Mouse (Mus musculus): Measurements from ENCODE around the gene Lancl1. TPM values are rescaled to one million over a fixed set of nuclear protein-coding genes. Genes with fewer than 3 reads are reported as not detected.

The Lancl1 gene
- polyA plus RNA-seq, 1 experiment: 39.5 TPM

DNA sequence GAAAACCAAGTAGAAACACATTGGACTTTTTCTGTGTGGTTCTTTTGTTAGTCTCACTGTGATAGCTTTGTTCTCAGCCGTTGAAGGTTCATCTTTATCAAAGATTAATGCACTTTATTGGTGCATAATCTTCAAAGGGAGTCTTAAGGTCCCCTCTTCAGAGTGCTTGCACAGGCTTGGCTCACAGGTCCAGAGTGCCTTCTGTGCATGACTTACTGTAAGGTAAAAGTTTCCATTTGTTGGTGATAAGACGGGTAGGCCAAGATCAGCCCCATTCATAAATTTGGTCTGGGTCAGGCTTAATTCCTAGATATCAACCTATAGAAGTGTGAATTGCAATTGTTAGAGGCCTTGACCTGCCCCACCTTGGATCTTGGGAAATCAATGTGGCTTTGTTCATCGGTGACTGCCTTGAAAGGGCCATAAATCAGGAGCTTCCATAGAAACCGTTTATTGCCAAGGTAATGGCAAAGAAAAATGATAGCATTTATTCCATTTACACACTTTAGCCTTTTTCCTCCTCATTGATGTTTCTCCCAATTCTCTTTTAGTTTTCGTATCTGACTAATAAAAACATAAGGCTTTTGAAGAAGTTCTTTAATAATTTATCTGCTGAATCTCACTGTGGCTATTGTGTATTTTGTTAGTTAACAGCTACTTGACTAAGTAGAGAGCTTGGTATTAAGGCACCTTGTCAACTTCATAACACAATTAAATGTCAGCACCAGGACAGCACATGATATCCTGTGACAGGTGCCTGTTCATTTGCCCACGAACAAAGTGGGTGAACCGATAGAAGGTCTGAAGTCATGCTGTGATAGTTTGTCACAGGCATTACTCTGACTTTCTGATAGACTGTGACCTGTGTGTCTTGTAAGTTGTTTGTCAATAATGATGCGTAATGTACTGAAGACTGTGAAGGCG is 26.9 kb upstream of the Lancl1 start:
- Histone ChIP-seq H3K4me3 (ENCODE audit: insufficient read depth, poor library complexity, severe bottlenecking) (no peak overlapping the region), H3K27me3 (ENCODE audit: control insufficient read depth, insufficient read depth, insufficient read length) (no peaks in the 10 kb centered on the region), H3K79me3 (ENCODE audit: low read depth) (no peaks in the 10 kb centered on the region), H3K79me2 (ENCODE audit: control insufficient read depth, insufficient read depth) (no peaks in the 10 kb centered on the region), H3ac (ENCODE audit: control insufficient read depth, insufficient read length, low read depth) (no peak overlapping the region), H3K36me3 (ENCODE audit: control insufficient read depth, insufficient read depth) (no peaks in the 10 kb centered on the region)
- TF ChIP-seq FOSL1 (IDR thresholded peaks at IDR 0.05; ENCODE audit: insufficient read depth, low read length, poor library complexity, severe bottlenecking) (no peak), MYOD1 (IDR thresholded peaks at IDR 0.05; ENCODE audit: control insufficient read depth, insufficient read length, low read depth) (no peak), CEBPB (IDR thresholded peaks at IDR 0.05; ENCODE audit: low read depth) (no peak), MAX (IDR thresholded peaks at IDR 0.05) (no peak), USF1 (IDR thresholded peaks at IDR 0.05; ENCODE audit: low read depth) (no peak), MYOG (IDR thresholded peaks at IDR 0.05; ENCODE audit: control insufficient read depth, extremely low read depth, insufficient read length) (no peak), CTCF (IDR thresholded peaks at IDR 0.05; ENCODE audit: control insufficient read depth, insufficient read depth, insufficient read length) (no peak)

DNA sequence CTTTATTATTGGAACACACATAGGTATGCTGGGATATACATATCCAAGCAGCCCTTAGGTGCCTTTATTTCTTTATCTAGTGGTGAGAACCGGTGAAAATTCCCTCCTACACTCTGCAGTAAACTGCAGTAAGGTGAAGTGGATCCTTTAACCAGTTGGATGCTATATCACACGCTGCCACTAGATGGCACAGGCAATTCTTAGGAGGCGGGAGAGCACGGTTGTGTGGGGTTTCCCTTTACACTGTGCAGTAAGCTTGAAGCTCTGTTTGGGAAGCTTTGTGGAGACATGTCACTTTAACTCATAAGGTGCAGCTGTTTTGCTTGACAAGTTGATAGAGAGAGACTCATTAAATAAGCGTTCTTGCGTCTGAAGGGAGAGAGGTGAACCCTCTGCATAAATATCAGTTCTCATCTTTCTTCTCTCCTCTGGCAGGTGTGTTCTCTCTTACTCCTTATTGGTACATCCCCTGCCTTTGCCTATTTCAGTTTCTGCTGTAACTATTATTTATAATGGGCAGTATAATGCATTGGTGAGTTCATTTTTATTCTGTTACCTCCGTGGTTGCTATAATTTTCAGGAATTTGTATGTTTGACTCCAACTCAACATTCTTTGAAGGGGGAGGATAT is 22.9 kb upstream of the Lancl1 start:
- TF ChIP-seq MYOG (IDR thresholded peaks at IDR 0.05; ENCODE audit: control insufficient read depth, extremely low read depth, insufficient read length) (no peak), CEBPB (IDR thresholded peaks at IDR 0.05; ENCODE audit: low read depth) (no peak), MAX (IDR thresholded peaks at IDR 0.05) (no peak), CTCF (IDR thresholded peaks at IDR 0.05; ENCODE audit: control insufficient read depth, insufficient read depth, insufficient read length) (peak; percentile 25), MYOD1 (IDR thresholded peaks at IDR 0.05; ENCODE audit: control insufficient read depth, insufficient read length, low read depth) (no peak), FOSL1 (IDR thresholded peaks at IDR 0.05; ENCODE audit: insufficient read depth, low read length, poor library complexity, severe bottlenecking) (no peak), USF1 (IDR thresholded peaks at IDR 0.05; ENCODE audit: low read depth) (no peak)
- Histone ChIP-seq H3K27me3 (ENCODE audit: control insufficient read depth, insufficient read depth, insufficient read length) (no peaks in the 10 kb centered on the region), H3ac (ENCODE audit: control insufficient read depth, insufficient read length, low read depth) (no peak overlapping the region), H3K79me3 (ENCODE audit: low read depth) (no peaks in the 10 kb centered on the region), H3K36me3 (ENCODE audit: control insufficient read depth, insufficient read depth) (no peaks in the 10 kb centered on the region), H3K79me2 (ENCODE audit: control insufficient read depth, insufficient read depth) (no peaks in the 10 kb centered on the region), H3K4me3 (ENCODE audit: insufficient read depth, poor library complexity, severe bottlenecking) (no peak overlapping the region)

DNA sequence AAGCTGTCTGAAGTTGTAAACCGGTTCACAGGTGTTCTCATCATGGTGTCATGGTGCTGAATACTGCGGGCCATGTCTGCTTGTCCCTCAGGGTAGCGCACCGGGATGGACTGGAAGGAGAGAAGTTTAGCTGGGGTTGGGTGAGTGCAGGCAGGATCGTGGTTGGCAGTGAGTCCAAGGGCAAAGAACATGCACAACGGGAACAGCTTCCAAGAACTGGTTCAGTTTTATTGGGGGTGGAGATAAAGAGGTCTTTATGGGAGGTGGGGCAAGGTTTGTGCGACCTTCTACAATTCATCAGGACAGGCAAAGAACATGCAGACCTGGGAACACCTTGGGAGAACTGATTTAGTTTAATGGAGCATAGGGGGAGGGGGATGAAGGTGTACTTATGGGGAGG is 17.1 kb upstream of the Lancl1 start:
- H3K4me3 ChIP-seq (ENCODE audit: insufficient read depth, poor library complexity, severe bottlenecking): no peak overlapping the region
- H3ac ChIP-seq (ENCODE audit: control insufficient read depth, insufficient read length, low read depth): no peak overlapping the region
- TF ChIP-seq FOSL1 (IDR thresholded peaks at IDR 0.05; ENCODE audit: insufficient read depth, low read length, poor library complexity, severe bottlenecking): no peak
- no peak for TF ChIP-seq CTCF (IDR thresholded peaks at IDR 0.05; ENCODE audit: control insufficient read depth, insufficient read depth, insufficient read length)
- TF ChIP-seq MAX (IDR thresholded peaks at IDR 0.05): no peak
- TF ChIP-seq CEBPB (IDR thresholded peaks at IDR 0.05; ENCODE audit: low read depth): no peak
- TF ChIP-seq USF1 (IDR thresholded peaks at IDR 0.05; ENCODE audit: low read depth): no peak
- no peak for TF ChIP-seq MYOD1 (IDR thresholded peaks at IDR 0.05; ENCODE audit: control insufficient read depth, insufficient read length, low read depth)
- no peak for TF ChIP-seq MYOG (IDR thresholded peaks at IDR 0.05; ENCODE audit: control insufficient read depth, extremely low read depth, insufficient read length)
- no peaks in the 10 kb centered on the region for H3K36me3 ChIP-seq (ENCODE audit: control insufficient read depth, insufficient read depth)
- no peaks in the 10 kb centered on the region for H3K79me2 ChIP-seq (ENCODE audit: control insufficient read depth, insufficient read depth)
- no peaks in the 10 kb centered on the region for H3K79me3 ChIP-seq (ENCODE audit: low read depth)
- peaks cover 3% of the 10 kb centered on the region for H3K27me3 ChIP-seq (ENCODE audit: control insufficient read depth, insufficient read depth, insufficient read length)

DNA sequence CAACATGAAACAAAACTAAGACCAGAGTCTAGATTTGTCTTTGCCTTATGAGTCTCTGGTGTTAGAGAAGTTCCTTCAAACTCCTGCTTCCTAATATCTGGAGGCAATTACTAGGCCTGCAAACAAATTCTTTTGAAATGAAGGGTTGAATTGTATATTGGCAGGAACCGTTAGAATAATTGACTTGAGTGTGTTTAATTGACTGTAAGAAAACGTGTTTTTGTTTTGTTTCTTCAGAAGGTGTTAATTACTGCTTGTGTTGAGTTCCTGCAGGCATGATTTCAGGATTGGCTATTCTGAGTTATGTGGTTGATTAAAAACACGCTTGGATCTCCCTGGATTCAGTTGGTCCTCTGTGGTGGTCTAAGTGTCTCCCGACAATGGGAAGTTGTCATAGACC is 14.0 kb upstream of the Lancl1 start:
- Histone ChIP-seq H3K79me2 (ENCODE audit: control insufficient read depth, insufficient read depth) (no peaks in the 10 kb centered on the region), H3K27me3 (ENCODE audit: control insufficient read depth, insufficient read depth, insufficient read length) (peaks cover 3% of the 10 kb centered on the region), H3K36me3 (ENCODE audit: control insufficient read depth, insufficient read depth) (no peaks in the 10 kb centered on the region), H3ac (ENCODE audit: control insufficient read depth, insufficient read length, low read depth) (no peak overlapping the region), H3K79me3 (ENCODE audit: low read depth) (no peaks in the 10 kb centered on the region), H3K4me3 (ENCODE audit: insufficient read depth, poor library complexity, severe bottlenecking) (no peak overlapping the region)
- TF ChIP-seq CEBPB (IDR thresholded peaks at IDR 0.05; ENCODE audit: low read depth) (no peak), MAX (IDR thresholded peaks at IDR 0.05) (no peak), MYOD1 (IDR thresholded peaks at IDR 0.05; ENCODE audit: control insufficient read depth, insufficient read length, low read depth) (no peak), FOSL1 (IDR thresholded peaks at IDR 0.05; ENCODE audit: insufficient read depth, low read length, poor library complexity, severe bottlenecking) (no peak), USF1 (IDR thresholded peaks at IDR 0.05; ENCODE audit: low read depth) (no peak), CTCF (IDR thresholded peaks at IDR 0.05; ENCODE audit: control insufficient read depth, insufficient read depth, insufficient read length) (no peak), MYOG (IDR thresholded peaks at IDR 0.05; ENCODE audit: control insufficient read depth, extremely low read depth, insufficient read length) (no peak)

DNA sequence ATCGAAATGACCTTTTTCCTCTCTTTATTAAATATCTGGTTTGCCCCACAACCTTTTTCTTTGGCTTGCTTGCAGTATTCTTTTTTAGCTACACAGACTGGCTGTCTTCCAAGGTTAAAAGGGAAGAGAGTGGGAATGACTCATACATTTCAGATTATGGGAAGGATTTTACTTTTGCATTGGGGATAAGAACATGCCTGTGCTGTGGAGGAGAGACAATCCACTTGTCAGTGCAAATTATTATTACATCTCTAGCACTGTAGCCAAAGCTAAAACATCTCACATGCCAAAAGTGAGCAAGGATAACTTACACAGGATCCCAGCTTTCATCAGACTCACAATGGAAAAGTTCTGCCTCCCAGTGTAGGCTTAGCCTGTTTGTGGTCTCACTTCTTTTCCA is 10.9 kb upstream of the Lancl1 start:
- Histone ChIP-seq H3K79me3 (ENCODE audit: low read depth) (no peaks in the 10 kb centered on the region), H3K36me3 (ENCODE audit: control insufficient read depth, insufficient read depth) (no peaks in the 10 kb centered on the region), H3K27me3 (ENCODE audit: control insufficient read depth, insufficient read depth, insufficient read length) (no peaks in the 10 kb centered on the region), H3K4me3 (ENCODE audit: insufficient read depth, poor library complexity, severe bottlenecking) (no peak overlapping the region), H3ac (ENCODE audit: control insufficient read depth, insufficient read length, low read depth) (no peak overlapping the region), H3K79me2 (ENCODE audit: control insufficient read depth, insufficient read depth) (no peaks in the 10 kb centered on the region)
- TF ChIP-seq CEBPB (IDR thresholded peaks at IDR 0.05; ENCODE audit: low read depth): no peak
- no peak for TF ChIP-seq MYOD1 (IDR thresholded peaks at IDR 0.05; ENCODE audit: control insufficient read depth, insufficient read length, low read depth)
- TF ChIP-seq MYOG (IDR thresholded peaks at IDR 0.05; ENCODE audit: control insufficient read depth, extremely low read depth, insufficient read length): no peak
- TF ChIP-seq CTCF (IDR thresholded peaks at IDR 0.05; ENCODE audit: control insufficient read depth, insufficient read depth, insufficient read length): no peak
- TF ChIP-seq USF1 (IDR thresholded peaks at IDR 0.05; ENCODE audit: low read depth): no peak
- TF ChIP-seq MAX (IDR thresholded peaks at IDR 0.05): no peak
- TF ChIP-seq FOSL1 (IDR thresholded peaks at IDR 0.05; ENCODE audit: insufficient read depth, low read length, poor library complexity, severe bottlenecking): no peak

Data from C2C12 (cell line).